Mouse (Mus musculus) adrenal gland, postnatal 10 days (tissue): ENCODE results near the gene 1700029H14Rik. TPM values are rescaled to one million over a fixed set of nuclear protein-coding genes. Genes with fewer than 3 reads are reported as not detected.

Source experiments
- DNase-seq: peaks from one replicate; pipeline ENCODE4 v3.0.0; 2021; ENCODE audit warnings: mixed read lengths
- long read RNA-seq, 2 experiments: library from polyadenylated mRNA; stranded (forward); transcript quantifications; one replicate each; pipeline ENCODE4 v2.0.0; 2021
- total RNA-seq, 2 experiments: library from RNA; stranded (reverse); gene quantifications; 2 replicates each; pipeline ENCODE4 v1.2.3; 2021

Gene 1700029H14Rik
- total RNA-seq: not detected
- long read RNA-seq, experiment 1: 0 reads
- long read RNA-seq, experiment 2: 0 reads

GRCm38 (mm10) chr8:13562118-13562517 lies at the start of gene 1700029H14Rik:
1700029H14Rik (minus strand) TSS chr8:13562461.
- peak; percentile 37 for DNase-seq

GRCm38 (mm10) chr8:13611702-13612101 lies 49.4 kb upstream of the 1700029H14Rik start:
- no peak for DNase-seq

- no peak for DNase-seq
Measured at GRCm38 (mm10) chr8:13609971-13610370, 47.7 kb upstream of the 1700029H14Rik start.

- no peak for DNase-seq
Measured at GRCm38 (mm10) chr8:13608946-13609345, 46.7 kb upstream of the 1700029H14Rik start.

GRCm38 (mm10) chr8:13605920-13606480 lies 43.7 kb upstream of the 1700029H14Rik start:
- no peak for DNase-seq

- peak; percentile 65 for DNase-seq
Measured at GRCm38 (mm10) chr8:13602621-13603020, 40.4 kb upstream of the 1700029H14Rik start.

GRCm38 (mm10) chr8:13601166-13601565 lies 38.9 kb upstream of the 1700029H14Rik start:
- DNase-seq: no peak

GRCm38 (mm10) chr8:13600716-13601115 lies 38.5 kb upstream of the 1700029H14Rik start:
- DNase-seq: no peak

GRCm38 (mm10) chr8:13600204-13600603 lies 37.9 kb upstream of the 1700029H14Rik start:
- no peak for DNase-seq

GRCm38 (mm10) chr8:13597777-13598176 lies 35.5 kb upstream of the 1700029H14Rik start:
- DNase-seq: no peak

- no peak for DNase-seq
Measured at GRCm38 (mm10) chr8:13595861-13596260, 33.6 kb upstream of the 1700029H14Rik start.

- peak; percentile 15 for DNase-seq
Measured at GRCm38 (mm10) chr8:13594884-13595323, 32.6 kb upstream of the 1700029H14Rik start.

- DNase-seq: no peak
Measured at GRCm38 (mm10) chr8:13593340-13593739, 31.1 kb upstream of the 1700029H14Rik start.

GRCm38 (mm10) chr8:13591246-13591645 lies 29.0 kb upstream of the 1700029H14Rik start:
- no peak for DNase-seq

GRCm38 (mm10) chr8:13589071-13589470 lies 26.8 kb upstream of the 1700029H14Rik start:
- DNase-seq: no peak

- no peak for DNase-seq
Measured at GRCm38 (mm10) chr8:13584652-13585051, 22.4 kb upstream of the 1700029H14Rik start.

GRCm38 (mm10) chr8:13577869-13578268 lies 15.6 kb upstream of the 1700029H14Rik start:
- DNase-seq: no peak

- DNase-seq: no peak
Measured at GRCm38 (mm10) chr8:13571999-13572398, 9.7 kb upstream of the 1700029H14Rik start.

GRCm38 (mm10) chr8:13557526-13557925 lies 4.7 kb downstream of the 1700029H14Rik start:
- DNase-seq: no peak

- no peak for DNase-seq
Measured at GRCm38 (mm10) chr8:13551574-13551830, 10.8 kb downstream of the 1700029H14Rik start.

- peak; percentile 93 for DNase-seq
Measured at GRCm38 (mm10) chr8:13550718-13551573, 11.3 kb downstream of the 1700029H14Rik start.

- peak; percentile 66 for DNase-seq
Measured at GRCm38 (mm10) chr8:13548831-13549230, 13.4 kb downstream of the 1700029H14Rik start.

GRCm38 (mm10) chr8:13548235-13548634 lies 14.0 kb downstream of the 1700029H14Rik start:
- peak; percentile 73 for DNase-seq

- peak; percentile 14 for DNase-seq
Measured at GRCm38 (mm10) chr8:13546421-13546820, 15.8 kb downstream of the 1700029H14Rik start.
